In genomic region chr5:105632066-105632465, GRCm38 (mm10) we compare ENCODE assay signal across 26 mouse cellular contexts.
DNase-seq lines count a peak whose midpoint lies in the region; ATAC-seq lines count a peak whose summit lies in the region.
"Had no signal": no experiment of that assay in that cellular context is flagged by ENCODE, and none has a peak within 500 bp of the region (broad histone marks: within the 10 kb centered on the region; RNA-seq: fewer than 3 reads in every experiment).

No protein-coding gene starts in this region.

- 38% methylated on average over 10 of the region's 10 CpGs for WGBS in heart, embryonic 11.5 days (ENCODE audit: insufficient replicate concordance)
- 38% methylated on average over 10 of the region's 10 CpGs for WGBS in heart, embryonic 16.5 days
- 89% methylated on average over 10 of the region's 10 CpGs for WGBS in hindbrain, embryonic 11.5 days

- H3K9ac ChIP-seq in heart, embryonic 11.5 days (ENCODE audit: low read depth, low read length), result peak overlapping the region; percentile 16; the same call in 1 of the 2 replicates
- no peak overlapping the region for H3K9ac ChIP-seq in heart, embryonic 16.5 days (ENCODE audit: low read length)
- no peak overlapping the region for H3K9ac ChIP-seq in hindbrain, embryonic 11.5 days (ENCODE audit: low read depth, low read length)
- H3K9ac ChIP-seq: hindbrain, embryonic 15.5 days; liver, embryonic 12.5 days; liver, postnatal 0 days; neural tube, embryonic 12.5 days; stomach, embryonic 15.5 days had no signal

- intact Hi-C loops in heart, postnatal 14 days (cut with DNase I), result no loop called here
- intact Hi-C loops in left cerebral cortex, postnatal 25 days (cut with DNase I), result no loop called here
- intact Hi-C loops in left cerebral cortex, postnatal 4 days (cut with DNase I), result no loop called here

- no peaks in the 10 kb centered on the region for H3K4me1 ChIP-seq in heart, embryonic 11.5 days (ENCODE audit: control insufficient read depth, insufficient read depth, low read length)
- H3K4me1 ChIP-seq in heart, embryonic 16.5 days (ENCODE audit: control insufficient read depth, insufficient read depth, low read length), result no peaks in the 10 kb centered on the region; the same call in 1 of the 2 replicates
- no peaks in the 10 kb centered on the region for H3K4me1 ChIP-seq in hindbrain, embryonic 11.5 days (replicated peaks; ENCODE audit: control insufficient read depth, insufficient read depth, low read length)
- H3K4me1 ChIP-seq: hindbrain, embryonic 15.5 days; neural tube, embryonic 12.5 days; stomach, embryonic 15.5 days had no signal

- H3K9me3 ChIP-seq in heart, embryonic 11.5 days (replicated peaks; ENCODE audit: control insufficient read depth, low read length), result no peaks in the 10 kb centered on the region
- no peaks in the 10 kb centered on the region for H3K9me3 ChIP-seq in heart, embryonic 16.5 days (replicated peaks; ENCODE audit: control insufficient read depth, low read length)
- no peaks in the 10 kb centered on the region for H3K9me3 ChIP-seq in hindbrain, embryonic 11.5 days (ENCODE audit: control insufficient read depth, low read length)
- H3K9me3 ChIP-seq: hindbrain, embryonic 15.5 days; liver, embryonic 12.5 days; neural tube, embryonic 12.5 days; stomach, embryonic 15.5 days had no signal

- H3K36me3 ChIP-seq in heart, embryonic 11.5 days (ENCODE audit: control insufficient read depth, insufficient read depth, low read length), result no peaks in the 10 kb centered on the region
- H3K36me3 ChIP-seq in heart, embryonic 16.5 days (ENCODE audit: control insufficient read depth, insufficient read depth), result no peaks in the 10 kb centered on the region
- no peaks in the 10 kb centered on the region for H3K36me3 ChIP-seq in hindbrain, embryonic 11.5 days (ENCODE audit: control insufficient read depth, insufficient read depth, low read length)
- H3K36me3 ChIP-seq: hindbrain, embryonic 15.5 days; liver, embryonic 12.5 days; neural tube, embryonic 12.5 days; stomach, embryonic 15.5 days had no signal

- DNase-seq in heart, postnatal 14 days, result no peak
- no peak for DNase-seq in heart, adult 11 months
- peak; percentile 35 to 74 for DNase-seq in left cerebral cortex, postnatal 25 days (ENCODE audit: low spot score in 2 of 2)
- DNase-seq in left cerebral cortex, postnatal 4 days, result no peak
- peak; percentile 59 for DNase-seq in telencephalon, adult 2 months (ENCODE audit: low read depth, low spot score)
- DNase-seq in hindbrain, embryonic 11.5 days (ENCODE audit: low spot score), result no peak
- DNase-seq: adrenal gland, postnatal 25 days; B cell, adult 2 months; cerebellum, adult 18-20 months; cerebellum, postnatal 10 days; kidney, adult 11 months; kidney, postnatal 14 days; liver, postnatal 0 days; lung, postnatal 36 days; thymus, postnatal 14 days had no signal

- H3K27ac ChIP-seq in heart, embryonic 11.5 days (ENCODE audit: low read depth, low read length), result no peak overlapping the region
- H3K27ac ChIP-seq in heart, embryonic 16.5 days (ENCODE audit: low read length), result no peak overlapping the region
- H3K27ac ChIP-seq in hindbrain, embryonic 11.5 days (ENCODE audit: low read depth, low read length), result no peak overlapping the region
- H3K27ac ChIP-seq: hindbrain, embryonic 15.5 days; liver, embryonic 12.5 days; neural tube, embryonic 12.5 days; stomach, embryonic 15.5 days had no signal

- peak overlapping the region; percentile 52 for H3K4me2 ChIP-seq in heart, embryonic 11.5 days
- peak overlapping the region; percentile 31 for H3K4me2 ChIP-seq in heart, embryonic 16.5 days (ENCODE audit: low read depth, low read length)
- H3K4me2 ChIP-seq in hindbrain, embryonic 11.5 days (replicated peaks; ENCODE audit: low read depth, low read length), result no peak overlapping the region
- H3K4me2 ChIP-seq: hindbrain, embryonic 15.5 days; liver, embryonic 12.5 days; midbrain, embryonic 11.5 days; neural tube, embryonic 12.5 days; stomach, embryonic 15.5 days had no signal

- no peak overlapping the region for H3K4me3 ChIP-seq in heart, embryonic 11.5 days (ENCODE audit: low read depth, low read length)
- H3K4me3 ChIP-seq in heart, embryonic 16.5 days (ENCODE audit: low read length), result no peak overlapping the region
- no peak overlapping the region for H3K4me3 ChIP-seq in hindbrain, embryonic 11.5 days (ENCODE audit: low read depth, low read length)
- H3K4me3 ChIP-seq: erythroblast, embryonic 14.5 days; hindbrain, embryonic 15.5 days; liver, embryonic 12.5 days; myocyte; neural tube, embryonic 12.5 days; stomach, embryonic 15.5 days had no signal

- H3K27me3 ChIP-seq in heart, embryonic 11.5 days (ENCODE audit: control insufficient read depth, insufficient read depth, low read length), result no peaks in the 10 kb centered on the region
- no peaks in the 10 kb centered on the region for H3K27me3 ChIP-seq in heart, embryonic 16.5 days (ENCODE audit: control insufficient read depth, insufficient read depth, low read length)
- H3K27me3 ChIP-seq in hindbrain, embryonic 11.5 days (ENCODE audit: control insufficient read depth, insufficient read depth, low read length), result no peaks in the 10 kb centered on the region
- H3K27me3 ChIP-seq: hindbrain, embryonic 15.5 days; liver, embryonic 12.5 days; neural tube, embryonic 12.5 days; stomach, embryonic 15.5 days had no signal

- no peak for ATAC-seq in heart, embryonic 11.5 days (replicated peaks; ENCODE audit: insufficient number of reproducible peaks, low FRiP score, low TSS enrichment)
- no peak for ATAC-seq in heart, embryonic 16.5 days (replicated peaks; ENCODE audit: extremely low read depth, insufficient read depth, low FRiP score)
- no peak for ATAC-seq in hindbrain, embryonic 11.5 days (ENCODE audit: low FRiP score)
- ATAC-seq: forebrain, embryonic 16.5 days; inflammation-experienced regulatory T-cells, adult 6 months; liver, embryonic 12.5 days; liver, postnatal 0 days had no signal

Comparison
In these comparisons a context has a peak if more than half of its experiments do, and no peak if none do; other contexts are left out.
1. DNase-seq: peak in left cerebral cortex, postnatal 25 days (2 of 2) and telencephalon, adult 2 months (single experiment); none in heart, postnatal 14 days (0 of 2), heart, adult 11 months (single experiment), left cerebral cortex, postnatal 4 days (single experiment) and hindbrain, embryonic 11.5 days (single experiment).